Mouse (Mus musculus): ENCODE measurements around the gene Gm5157.
"Not testable (repeated sequence)": the region's sequence is repeated elsewhere in the genome, so short reads cannot be mapped to it uniquely, and the experiment has no call there.

Gm5157 gene

DNA sequence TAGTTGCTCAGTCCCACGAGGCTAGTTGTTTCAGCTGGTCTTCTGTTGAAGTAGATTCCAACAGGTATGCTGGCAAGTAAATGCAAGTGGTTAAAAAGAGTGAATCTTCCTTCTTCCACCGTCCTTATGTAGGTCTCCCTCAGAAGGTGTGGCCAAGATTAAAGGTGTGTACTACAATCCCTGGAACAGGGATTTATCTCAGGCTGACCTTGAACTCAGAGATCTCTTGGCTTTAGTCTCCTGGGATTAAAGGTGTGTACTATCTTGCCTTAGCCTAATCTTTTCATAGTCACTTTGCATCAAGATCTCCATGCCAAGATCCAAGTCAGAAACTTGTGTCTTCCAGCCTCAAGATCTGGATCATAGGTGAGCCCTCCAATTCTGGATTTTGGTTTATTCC lies at the start of gene Gm5157:
Gene Gm5157 (minus strand): TSS at position 101 of the 400 bp plus-strand sequence.
- DNase-seq, result not testable (repeated sequence)

DNA sequence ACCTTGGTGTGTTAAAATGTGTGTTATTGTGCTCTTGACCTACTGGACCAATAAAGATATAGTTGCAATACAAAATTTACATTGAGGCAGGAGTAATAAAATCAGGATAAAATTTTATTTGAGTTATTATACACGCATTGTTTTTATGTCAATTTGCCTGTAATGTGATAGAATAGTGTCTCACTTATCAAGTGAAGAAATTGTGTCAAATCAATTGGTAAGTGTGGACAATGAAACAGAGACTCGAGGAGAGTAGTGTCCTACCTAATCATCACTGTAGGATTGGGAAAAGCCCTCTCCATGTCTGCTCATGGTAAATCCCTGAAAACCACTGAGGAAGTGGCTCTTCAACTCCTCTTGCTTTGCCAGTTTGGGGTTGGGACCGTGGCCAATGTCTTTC lies 28.3 kb downstream of the Gm5157 start, which contains the start of gene Vmn1r123:
Gene Vmn1r123 (plus strand): TSS at position 301 of the 400 bp plus-strand sequence.
- DNase-seq, result not testable (repeated sequence)

Measured in kidney, postnatal 25 days (tissue).